Mouse (Mus musculus) liver, embryonic 14.5 days (tissue): ENCODE measurements at regions not wholly inside any gene's neighbourhood (a gene's known extent, or its start where the extent isn't known, plus 50 kb on each side); places are given as distances from the start of the nearest gene placed in this dataset.
A peak's percentile ranks its signal among the peaks of the same experiment; 100 is the strongest.

Experiments
- CTCF ChIP-seq: IDR thresholded peaks from 2 replicates; pipeline ENCODE4 v1.5.1; 2016; ENCODE audit warnings: antibody characterized with exemption, low read depth, control low read depth
- EP300 ChIP-seq: IDR thresholded peaks from 2 replicates; pipeline ENCODE4 v1.6.1; 2016; ENCODE audit warnings: antibody characterized with exemption, low read depth

DNA sequence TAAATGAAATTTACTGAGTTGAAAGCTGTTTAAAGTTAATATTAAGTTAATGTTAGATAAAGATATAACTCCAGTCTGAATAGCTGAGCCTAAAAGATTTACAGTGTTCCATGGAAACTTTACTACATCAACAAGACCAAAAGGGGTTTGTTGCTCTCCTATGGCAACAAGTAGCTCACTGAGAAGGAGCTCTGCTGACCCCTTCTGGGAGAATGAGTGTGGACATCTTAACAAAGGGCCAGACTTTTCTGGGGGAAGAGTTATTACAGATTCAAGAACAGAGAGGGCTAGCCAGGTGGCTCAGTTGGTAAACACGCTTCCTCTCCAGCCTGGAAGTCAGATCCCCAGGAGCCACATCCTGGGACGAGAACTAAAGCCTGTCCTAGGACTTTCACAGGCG, 54.5 kb upstream of the Otud4 start:
- TF ChIP-seq CTCF (peak; percentile 49), EP300 (no peak)
